Mouse (Mus musculus) olfactory bulb, adult 2 months (tissue): ENCODE data around the gene Gm21983.

ENCODE experiments used
- CTCF ChIP-seq: fragments of 200-500 bp; IDR thresholded peaks from 2 replicates; pipeline ENCODE4 v1.5.1; 2012; ENCODE audit warnings: low read depth, mild to moderate bottlenecking, low read length, moderate library complexity; ENCODE audit not compliant: insufficient read depth
- POLR2A ChIP-seq: fragments of 200-500 bp; IDR thresholded peaks from 2 replicates; pipeline ENCODE4 v1.6.1; 2012; ENCODE audit warnings: mild to moderate bottlenecking, low read depth, low read length, moderate library complexity; ENCODE audit not compliant: insufficient read depth

- no peak for TF ChIP-seq POLR2A
- TF ChIP-seq CTCF: no peak
These were observed 1.5 kb downstream of the Gm21983 start for GRCm38 (mm10) chr7:27179217-27179918.
